Mouse (Mus musculus) midbrain, embryonic 12.5 days (tissue): ENCODE results near the gene Fbn1. TPM values are rescaled to one million over a fixed set of nuclear protein-coding genes. Genes with fewer than 3 reads are reported as not detected.

Experiments
- ATAC-seq: fragments of 200-750 bp; cut with Nextera tagmentation; 2 replicates; pipeline ENCODE4 v1.8.0; 2017; ENCODE audit warnings: low read depth, moderate TSS enrichment, moderate library complexity; ENCODE audit not compliant: low FRiP score
- H3K27ac ChIP-seq: fragments of 300-500 bp; sonication (generic); replicated peaks from 2 replicates; pipeline ENCODE4 v1.5.1; 2016; ENCODE audit warnings: mild to moderate bottlenecking
- H3K27me3 ChIP-seq: fragments of 300-500 bp; sonication (generic); 2 replicates; pipeline ENCODE4 v1.6.1; 2016; ENCODE audit warnings: mild to moderate bottlenecking
- H3K36me3 ChIP-seq: fragments of 300-500 bp; sonication (generic); 2 replicates; pipeline ENCODE4 v1.6.1; 2016
- H3K4me1 ChIP-seq: fragments of 300-500 bp; sonication (generic); 2 replicates; pipeline ENCODE4 v1.6.1; 2016
- H3K4me2 ChIP-seq: fragments of 300-500 bp; sonication (generic); replicated peaks from 2 replicates; pipeline ENCODE4 v1.6.1; 2016; ENCODE audit warnings: mild to moderate bottlenecking, moderate library complexity
- H3K4me3 ChIP-seq: fragments of 300-500 bp; sonication (generic); 2 replicates; pipeline ENCODE4 v1.5.1; 2016; ENCODE audit warnings: mild to moderate bottlenecking
- H3K9ac ChIP-seq: fragments of 300-500 bp; sonication (generic); replicated peaks from 2 replicates; pipeline ENCODE4 v1.6.1; 2016; ENCODE audit warnings: mild to moderate bottlenecking, moderate library complexity
- H3K9me3 ChIP-seq: fragments of 300-500 bp; sonication (generic); 2 replicates; pipeline ENCODE4 v1.6.1; 2016; ENCODE audit warnings: mild to moderate bottlenecking
- WGBS: fragments of 180-500 bp; shearing (Covaris S2); methylation state at CpG from one replicate; pipeline ENCODE4 v1.1.7; 2016; 5-methylcytosine and 5-hydroxymethylcytosine counted together
- polyA plus RNA-seq: library from polyadenylated mRNA; unstranded; fragments of >200 nt; fragmentation: Nextera tagmentation; extraction: Ambion mirVana; gene quantifications from 2 replicates; pipeline ENCODE4 v1.2.1, GENCODE M21; 2016

Gene Fbn1
- polyA plus RNA-seq, 1 experiment from 2014 or later, result 10.9 TPM

DNA sequence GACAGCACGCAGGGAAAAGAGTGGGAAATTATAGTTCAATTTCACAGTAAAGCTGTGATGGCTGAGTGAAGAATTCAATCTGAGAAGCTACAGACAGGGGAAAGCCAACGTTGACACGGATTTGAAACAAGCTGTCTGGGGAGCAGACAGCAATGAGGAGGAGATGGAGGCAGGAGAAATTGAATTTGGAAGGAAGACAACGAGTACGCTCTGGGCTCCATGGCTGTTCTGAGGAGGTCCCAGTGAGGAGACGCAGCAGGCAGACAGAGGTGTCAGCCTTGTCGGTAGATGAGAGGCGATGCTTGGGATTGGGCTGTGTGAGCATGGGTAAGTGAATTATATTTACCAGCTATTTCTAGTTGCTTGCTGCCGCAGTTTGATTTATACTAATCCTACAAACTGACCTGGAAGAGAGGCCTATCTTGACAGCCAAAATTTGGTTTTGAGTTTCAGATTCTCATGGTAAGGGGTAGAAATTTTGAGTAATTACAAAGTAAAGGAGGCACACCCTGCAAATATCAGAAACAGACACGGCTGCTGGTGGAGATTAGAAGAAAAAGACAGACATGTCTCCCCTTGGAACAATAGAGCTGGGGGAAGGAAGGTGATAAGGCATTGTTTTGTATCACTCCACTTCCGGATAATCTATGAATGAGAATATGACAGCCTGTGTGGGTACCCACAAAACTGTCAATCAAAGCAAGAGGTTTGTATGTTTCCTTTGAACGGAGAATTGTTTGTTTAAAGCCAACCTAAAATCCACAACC lies 7.7 kb upstream of the Fbn1 start:
- no peak overlapping the region for H3K4me3 ChIP-seq
- H3K9me3 ChIP-seq, result no peaks in the 10 kb centered on the region
- H3K4me2 ChIP-seq, result no peak overlapping the region
- no peak overlapping the region for H3K9ac ChIP-seq
- H3K27me3 ChIP-seq, result no peaks in the 10 kb centered on the region
- no peaks in the 10 kb centered on the region for H3K36me3 ChIP-seq
- ATAC-seq, result no peak
- WGBS, result 78% methylated on average over 12 of the region's 12 CpGs
- peaks cover 4% of the 10 kb centered on the region; the same call in 1 of the 2 replicates for H3K4me1 ChIP-seq
- no peak overlapping the region; the same call in 1 of the 2 replicates for H3K27ac ChIP-seq

DNA sequence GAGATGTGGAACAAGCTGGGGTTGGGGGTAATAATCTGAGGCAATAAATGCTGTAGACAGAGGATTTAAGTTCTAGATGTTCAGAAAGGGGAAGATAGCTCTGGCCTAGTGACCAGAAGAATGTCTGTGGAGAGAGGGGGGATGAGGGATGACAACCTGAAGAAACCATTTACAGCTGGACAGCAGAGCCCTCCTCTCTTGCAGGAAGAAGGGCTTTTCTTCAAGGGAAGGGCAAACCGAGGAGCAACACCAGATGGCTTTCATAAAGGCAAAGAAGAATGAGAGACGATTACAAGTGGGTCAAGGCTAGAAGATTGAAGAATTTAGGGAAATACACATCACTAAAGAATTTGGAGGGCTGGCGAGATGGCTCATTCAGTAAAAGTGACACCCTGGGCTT lies 6.6 kb upstream of the Fbn1 start:
- peaks cover 4% of the 10 kb centered on the region; the same call in 1 of the 2 replicates for H3K4me1 ChIP-seq
- no peak overlapping the region for H3K27ac ChIP-seq
- H3K27me3 ChIP-seq, result no peaks in the 10 kb centered on the region
- H3K9ac ChIP-seq, result no peak overlapping the region
- no peak for ATAC-seq
- no peaks in the 10 kb centered on the region for H3K36me3 ChIP-seq
- H3K9me3 ChIP-seq, result no peaks in the 10 kb centered on the region
- no peak overlapping the region for H3K4me2 ChIP-seq
- WGBS, result 62% methylated on average over 3 of the region's 3 CpGs
- H3K4me3 ChIP-seq, result no peak overlapping the region

DNA sequence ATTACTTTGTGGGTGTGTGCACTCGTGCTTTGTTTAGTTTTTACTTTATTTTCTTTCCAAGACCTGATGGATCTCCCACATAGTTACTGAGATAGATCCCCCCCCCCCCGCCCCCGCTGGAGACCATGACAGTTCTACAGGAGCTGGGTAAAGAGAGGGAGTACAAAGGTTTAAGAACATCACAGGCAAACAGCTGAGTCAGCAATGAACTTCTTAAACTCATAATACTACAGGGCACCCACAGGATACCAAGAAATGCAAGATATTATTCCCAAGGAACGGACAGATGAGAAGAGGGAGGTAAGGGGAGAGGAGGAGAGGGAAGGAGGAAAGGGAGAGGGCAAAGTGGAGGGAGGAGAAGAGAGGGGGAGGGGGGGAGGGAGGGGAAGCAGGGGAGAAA lies 4.8 kb upstream of the Fbn1 start:
- no peak overlapping the region for H3K27ac ChIP-seq
- no peak for ATAC-seq
- H3K4me2 ChIP-seq, result no peak overlapping the region
- WGBS, result 86% methylated on average over 4 of the region's 4 CpGs
- peaks cover 7% of the 10 kb centered on the region for H3K27me3 ChIP-seq
- no peak overlapping the region for H3K9ac ChIP-seq
- H3K4me1 ChIP-seq, result peaks cover 4% of the 10 kb centered on the region; the same call in 1 of the 2 replicates
- no peak overlapping the region for H3K4me3 ChIP-seq
- H3K36me3 ChIP-seq, result no peaks in the 10 kb centered on the region
- H3K9me3 ChIP-seq, result no peaks in the 10 kb centered on the region

DNA sequence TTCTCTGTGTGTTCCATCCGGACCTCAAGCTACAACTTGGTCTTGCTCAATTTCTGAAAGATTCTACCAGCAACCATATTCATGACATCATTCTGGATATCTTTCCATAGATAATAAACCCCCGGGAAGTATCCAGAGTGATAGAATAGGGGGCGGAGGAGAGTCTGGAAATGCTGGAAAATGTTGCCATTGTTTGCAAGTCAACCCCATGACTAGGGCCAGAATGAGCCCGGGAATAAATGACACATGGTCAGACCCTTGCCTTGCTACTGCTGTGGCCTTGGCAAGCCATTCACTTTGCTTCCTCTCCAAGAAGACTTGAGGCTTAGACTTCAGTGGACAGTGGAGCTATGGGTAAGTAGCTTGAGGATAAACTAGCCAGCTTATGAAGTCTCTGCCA lies 4.1 kb upstream of the Fbn1 start:
- Histone ChIP-seq H3K4me1 (peaks cover 5% of the 10 kb centered on the region; the same call in 1 of the 2 replicates), H3K36me3 (no peaks in the 10 kb centered on the region), H3K27ac (no peak overlapping the region), H3K9ac (no peak overlapping the region), H3K4me2 (no peak overlapping the region), H3K4me3 (no peak overlapping the region), H3K9me3 (no peaks in the 10 kb centered on the region), H3K27me3 (peaks cover 10% of the 10 kb centered on the region)
- no peak for ATAC-seq
- 84% methylated on average over 4 of the region's 4 CpGs for WGBS

DNA sequence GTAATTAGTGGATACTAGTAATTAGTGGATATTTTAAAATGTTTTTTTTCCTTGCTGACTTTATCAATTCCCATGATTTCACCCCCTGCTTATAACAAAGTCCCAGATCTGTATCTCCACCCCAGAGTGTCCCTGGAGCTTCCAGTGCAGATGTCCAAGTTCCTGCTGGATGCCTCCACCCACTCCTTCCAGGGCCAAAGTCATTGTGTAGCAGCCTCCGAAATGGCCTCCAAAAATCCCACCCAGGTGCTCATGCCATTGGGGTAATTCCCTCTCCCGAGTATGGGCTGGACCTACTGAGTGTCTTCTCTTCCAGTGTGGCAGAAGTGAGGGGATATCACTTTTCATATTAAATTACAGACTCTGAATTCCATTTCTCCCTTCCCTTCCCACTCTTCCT lies 3.0 kb upstream of the Fbn1 start:
- H3K36me3 ChIP-seq, result no peaks in the 10 kb centered on the region
- 82% methylated on average over 2 of the region's 2 CpGs for WGBS
- peaks cover 12% of the 10 kb centered on the region for H3K27me3 ChIP-seq
- no peak overlapping the region for H3K4me3 ChIP-seq
- H3K9me3 ChIP-seq, result no peaks in the 10 kb centered on the region
- peaks cover 5% of the 10 kb centered on the region; the same call in 1 of the 2 replicates for H3K4me1 ChIP-seq
- H3K27ac ChIP-seq, result no peak overlapping the region
- H3K9ac ChIP-seq, result no peak overlapping the region
- no peak for ATAC-seq
- no peak overlapping the region for H3K4me2 ChIP-seq

DNA sequence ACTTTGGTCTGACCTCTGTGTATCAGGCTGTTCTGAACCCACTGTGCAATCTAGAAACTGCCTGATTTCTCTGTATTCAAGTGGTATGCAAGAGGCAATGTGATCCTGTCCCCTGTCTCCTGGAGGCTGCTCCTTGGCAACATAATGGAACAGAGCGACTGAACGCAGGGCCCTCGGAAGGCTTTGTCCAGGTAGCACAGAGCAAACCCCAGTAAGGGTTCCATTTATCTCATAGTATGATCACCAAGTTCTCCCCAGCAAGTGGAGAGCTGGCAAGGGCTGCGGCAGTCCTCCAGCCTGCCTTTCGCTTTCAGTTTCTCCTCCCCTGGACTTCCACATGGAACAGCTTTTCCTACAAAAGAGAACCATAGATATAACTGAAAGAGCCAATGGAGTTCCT lies 588 bp upstream of the Fbn1 start:
- no peak overlapping the region for H3K4me2 ChIP-seq
- no peak overlapping the region for H3K9ac ChIP-seq
- 94% methylated on average over 5 of the region's 5 CpGs for WGBS
- no peak overlapping the region for H3K4me3 ChIP-seq
- no peaks in the 10 kb centered on the region for H3K36me3 ChIP-seq
- no peaks in the 10 kb centered on the region for H3K9me3 ChIP-seq
- peaks cover 12% of the 10 kb centered on the region for H3K27me3 ChIP-seq
- peaks cover 14% of the 10 kb centered on the region for H3K4me1 ChIP-seq
- H3K27ac ChIP-seq, result no peak overlapping the region
- no peak for ATAC-seq

DNA sequence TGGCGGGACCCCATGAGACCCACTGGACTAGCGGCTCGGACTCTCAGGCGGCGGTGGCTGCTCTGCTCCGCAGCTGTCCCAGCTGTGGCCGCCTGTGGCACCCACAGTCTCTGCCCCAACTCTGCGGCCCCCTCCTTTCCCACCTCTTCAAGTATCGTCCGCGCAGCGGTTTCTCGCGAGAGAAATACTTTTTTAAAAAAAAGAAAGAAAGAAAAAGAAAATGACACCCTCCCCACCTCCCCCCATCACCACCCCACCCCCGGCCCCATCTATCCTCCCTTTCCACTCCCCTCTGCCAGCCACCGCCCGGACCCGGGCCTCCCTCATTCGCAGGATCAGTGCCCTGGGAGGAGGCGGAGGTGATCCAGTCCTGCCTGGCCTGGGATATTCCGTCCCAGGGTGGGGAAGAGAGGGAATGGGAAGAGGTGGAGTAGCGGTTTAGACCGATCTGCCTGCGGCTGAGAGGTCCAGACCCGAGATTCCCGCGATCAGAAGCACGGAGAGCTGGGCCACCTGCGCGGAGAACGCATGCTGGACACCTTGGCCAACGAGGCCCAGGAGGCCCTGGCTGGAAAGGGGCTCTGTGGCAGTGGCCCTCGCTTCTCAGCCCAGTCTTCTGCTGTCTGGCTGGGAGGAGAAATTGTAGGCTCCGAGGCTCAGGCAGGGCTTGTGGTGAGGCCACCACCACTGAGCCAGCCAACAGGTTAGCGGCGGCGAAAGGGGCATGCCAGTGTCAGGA lies 1.3 kb downstream of the Fbn1 start:
- H3K27me3 ChIP-seq, result peaks cover 12% of the 10 kb centered on the region
- no peaks in the 10 kb centered on the region for H3K9me3 ChIP-seq
- peaks cover 14% of the 10 kb centered on the region for H3K4me1 ChIP-seq
- H3K27ac ChIP-seq, result peak overlapping the region; percentile 66
- no peaks in the 10 kb centered on the region for H3K36me3 ChIP-seq
- ATAC-seq, result peak; percentile 87
- WGBS, result under 1% methylated on average over 34 of the region's 37 CpGs
- H3K4me3 ChIP-seq, result peak overlapping the region; percentile 63
- H3K4me2 ChIP-seq, result peak overlapping the region; percentile 97
- H3K9ac ChIP-seq, result peak overlapping the region; percentile 70

DNA sequence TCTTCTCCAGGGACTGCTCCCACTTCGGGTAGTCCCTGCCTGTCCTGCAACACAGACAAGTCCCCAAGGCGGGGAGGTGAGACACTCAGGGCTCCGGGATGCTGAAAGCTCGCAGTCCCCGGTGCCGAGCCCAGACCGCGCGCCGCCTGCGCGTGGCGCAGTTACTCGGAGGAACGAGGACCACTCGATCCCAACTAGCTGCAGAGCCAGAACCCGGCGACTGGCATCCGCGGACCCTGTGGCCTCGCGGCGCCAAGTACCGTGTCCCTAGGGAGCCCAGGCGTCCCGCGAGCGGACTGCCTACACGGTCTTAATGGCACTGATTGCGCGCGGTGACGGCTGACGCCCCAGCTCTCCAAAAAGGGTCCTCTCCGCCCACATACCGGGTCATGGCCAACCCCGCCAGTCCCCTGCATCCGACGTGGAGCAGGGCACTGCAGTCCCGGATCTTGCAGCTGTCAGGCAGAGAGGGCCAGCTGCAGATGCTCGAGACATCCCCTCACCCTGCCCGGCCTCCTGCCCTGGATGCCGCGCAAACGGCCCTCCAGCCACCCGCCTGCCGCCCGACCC lies 2.0 kb downstream of the Fbn1 start:
- Histone ChIP-seq H3K9me3 (no peaks in the 10 kb centered on the region), H3K4me1 (peaks cover 14% of the 10 kb centered on the region), H3K27ac (peak overlapping the region; percentile 66), H3K9ac (peak overlapping the region; percentile 70), H3K36me3 (no peaks in the 10 kb centered on the region), H3K27me3 (peaks cover 12% of the 10 kb centered on the region), H3K4me2 (peak overlapping the region; percentile 97), H3K4me3 (peak overlapping the region; percentile 63)
- peak; percentile 78 for ATAC-seq
- WGBS, result under 1% methylated on average over 46 of the region's 48 CpGs

DNA sequence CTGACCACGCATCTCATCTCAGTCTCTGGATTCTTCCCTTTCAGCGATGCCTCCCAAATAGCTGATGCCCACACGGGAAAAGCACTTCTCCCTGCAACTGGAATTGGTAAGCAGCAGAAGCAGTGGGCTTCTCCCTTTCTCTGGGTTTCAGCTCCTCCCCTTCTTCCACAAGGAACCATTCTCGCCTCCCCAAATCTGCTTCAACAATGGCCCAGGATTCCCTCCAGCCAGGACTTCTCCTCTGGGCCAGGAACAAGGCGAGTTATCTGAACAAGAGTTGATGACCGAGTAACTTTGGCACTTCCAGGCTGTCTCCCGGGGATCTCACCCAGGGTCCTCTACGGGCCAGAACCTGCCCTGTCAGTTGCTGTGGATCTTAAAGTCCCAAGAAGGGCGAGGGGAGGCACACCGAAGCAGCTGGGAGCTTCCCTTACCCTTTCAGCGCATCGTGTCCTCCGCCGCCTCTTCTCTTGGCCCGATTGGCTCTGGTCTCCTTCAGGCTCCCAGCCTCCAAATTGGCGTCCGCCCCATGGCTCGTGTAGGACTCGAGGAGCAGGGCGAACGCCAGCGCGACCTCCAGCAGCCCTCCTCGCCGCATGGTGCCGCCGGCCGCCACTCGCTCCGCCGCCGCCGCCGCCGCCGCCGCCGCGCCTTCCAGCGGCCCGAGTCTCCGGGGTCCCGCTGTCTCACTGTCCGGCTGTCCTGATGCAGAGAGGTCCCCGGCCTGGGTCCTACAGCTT lies 2.6 kb downstream of the Fbn1 start, which contains the start of gene Gm9913:
TSS of gene Gm9913 (plus strand) at position 84 of the 740 bp plus-strand sequence.
- H3K9ac ChIP-seq, result peak within 1 kb of the TSS; percentile 70
- no peaks in the 10 kb centered on the region for H3K36me3 ChIP-seq
- WGBS, result 1% methylated on average over 44 of the region's 45 CpGs
- peak within 1 kb of the TSS; percentile 63 for H3K4me3 ChIP-seq
- H3K9me3 ChIP-seq, result no peaks in the 10 kb centered on the region
- no peak; the same call in 1 of the 2 replicates for ATAC-seq
- peaks cover 14% of the 10 kb centered on the region for H3K4me1 ChIP-seq
- peak within 1 kb of the TSS; percentile 97 for H3K4me2 ChIP-seq
- peaks cover 12% of the 10 kb centered on the region for H3K27me3 ChIP-seq
- peak within 1 kb of the TSS; percentile 66 for H3K27ac ChIP-seq

DNA sequence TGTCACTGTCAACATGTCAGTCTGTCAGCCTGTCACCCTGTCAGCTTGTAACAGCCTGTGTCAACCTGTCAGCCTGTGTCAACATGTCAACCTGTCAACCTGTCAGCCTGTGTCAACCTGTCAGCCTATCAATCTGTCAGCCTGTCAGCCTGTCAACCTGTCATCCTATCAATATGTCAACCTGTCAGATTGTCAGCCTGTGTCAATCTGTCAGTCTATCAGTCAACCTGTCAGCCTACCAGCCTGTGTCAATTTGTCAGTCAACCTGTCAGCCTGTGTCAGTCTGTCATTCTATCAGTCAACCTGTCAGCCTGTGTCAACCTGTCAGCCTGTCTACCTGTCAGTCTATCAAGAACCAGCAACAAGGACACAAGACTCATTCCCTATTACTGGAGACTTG lies 6.3 kb downstream of the Fbn1 start:
- Histone ChIP-seq H3K27ac (no peak overlapping the region), H3K9me3 (no peaks in the 10 kb centered on the region), H3K4me1 (peaks cover 9% of the 10 kb centered on the region), H3K36me3 (no peaks in the 10 kb centered on the region), H3K4me3 (no peak overlapping the region), H3K4me2 (no peak overlapping the region), H3K27me3 (no peaks in the 10 kb centered on the region), H3K9ac (no peak overlapping the region)
- ATAC-seq, result no peak

DNA sequence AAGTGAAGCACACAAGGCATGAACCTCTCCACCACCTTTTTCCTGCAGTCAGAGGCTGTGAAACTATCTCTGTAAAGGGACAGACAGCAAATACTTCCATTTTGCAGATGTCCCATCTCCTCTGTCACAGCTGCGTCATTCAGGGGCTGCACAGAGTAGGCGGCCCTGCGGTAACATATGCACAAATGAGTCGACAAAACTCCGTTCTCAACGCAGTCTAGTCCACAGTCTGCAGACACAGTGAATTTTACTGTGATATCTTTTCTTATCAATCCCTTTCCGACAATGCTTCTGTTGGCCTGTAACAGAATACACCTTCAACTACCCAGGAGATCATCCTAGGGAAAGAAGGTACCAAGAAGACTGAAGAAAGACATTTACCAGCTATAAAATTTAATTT lies 9.6 kb downstream of the Fbn1 start:
- no peak for ATAC-seq
- Histone ChIP-seq H3K36me3 (no peaks in the 10 kb centered on the region), H3K27me3 (no peaks in the 10 kb centered on the region), H3K27ac (no peak overlapping the region), H3K4me3 (no peak overlapping the region), H3K9me3 (no peaks in the 10 kb centered on the region), H3K4me2 (no peak overlapping the region), H3K4me1 (no peaks in the 10 kb centered on the region), H3K9ac (no peak overlapping the region)
- WGBS, result 92% methylated on average over 7 of the region's 7 CpGs
